Mouse (Mus musculus) hindbrain, embryonic 16.5 days (tissue): ENCODE results near the gene Cap2. TPM values are rescaled to one million over a fixed set of nuclear protein-coding genes. Genes with fewer than 3 reads are reported as not detected.

Experiments used
- ATAC-seq: fragments of 200-750 bp; cut with Nextera tagmentation; 2 replicates; pipeline ENCODE4 v1.8.0; 2017; ENCODE audit warnings: moderate TSS enrichment, moderate library complexity
- H3K27ac ChIP-seq: fragments of 300-500 bp; sonication (generic); 2 replicates; pipeline ENCODE4 v1.5.1; 2014; ENCODE audit warnings: low read depth, mild to moderate bottlenecking, control low read depth, low read length, moderate library complexity
- H3K27me3 ChIP-seq: fragments of 300-500 bp; sonication (generic); replicated peaks from 2 replicates; pipeline ENCODE4 v1.6.1; 2014; ENCODE audit warnings: low read length; ENCODE audit not compliant: control insufficient read depth, insufficient read depth
- H3K36me3 ChIP-seq: fragments of 300-500 bp; sonication (generic); 2 replicates; pipeline ENCODE4 v1.6.1; 2014; ENCODE audit warnings: mild to moderate bottlenecking, low read length, moderate library complexity, mixed read lengths; ENCODE audit not compliant: control insufficient read depth, insufficient read depth
- H3K4me1 ChIP-seq: fragments of 300-500 bp; sonication (generic); 2 replicates; pipeline ENCODE4 v1.6.1; 2014; ENCODE audit warnings: low read depth, low read length; ENCODE audit not compliant: control insufficient read depth, insufficient read depth
- H3K4me2 ChIP-seq: fragments of 300-500 bp; sonication (generic); 2 replicates; pipeline ENCODE4 v1.6.1; 2014; ENCODE audit warnings: mild to moderate bottlenecking, low read length, control low read depth, moderate library complexity
- H3K4me3 ChIP-seq: fragments of 300-500 bp; sonication (generic); 2 replicates; pipeline ENCODE4 v1.5.1; 2014; ENCODE audit warnings: mild to moderate bottlenecking, low read length, control low read depth, moderate library complexity
- H3K9ac ChIP-seq: fragments of 300-500 bp; sonication (generic); 2 replicates; pipeline ENCODE4 v1.6.1; 2014; ENCODE audit warnings: low read depth, mild to moderate bottlenecking, control low read depth, low read length, moderate library complexity
- H3K9me3 ChIP-seq: fragments of 300-500 bp; sonication (generic); 2 replicates; pipeline ENCODE4 v1.6.1; 2014; ENCODE audit warnings: mild to moderate bottlenecking, low read length, moderate library complexity; ENCODE audit not compliant: control insufficient read depth
- WGBS: fragments of 180-500 bp; shearing (Covaris S2); extraction: QIAGEN DNeasy Blood & Tissue Kit; methylation state at CpG from one replicate; pipeline ENCODE4 v1.1.7; 2014; 5-methylcytosine and 5-hydroxymethylcytosine counted together
- polyA plus RNA-seq: library from polyadenylated mRNA; unstranded; fragments of >200 nt; fragmentation: Nextera tagmentation; extraction: Ambion mirVana; gene quantifications from 2 replicates; pipeline ENCODE4 v1.2.1, GENCODE M21; 2015

The Cap2 gene
- 11.2 and 12.9 TPM in 2 replicates for polyA plus RNA-seq

- no peaks in the 10 kb centered on the region for H3K36me3 ChIP-seq
- H3K27me3 ChIP-seq: no peaks in the 10 kb centered on the region
- H3K4me2 ChIP-seq: peak within 1 kb of the TSS; percentile 90
- H3K4me1 ChIP-seq: peaks cover 6% of the 10 kb centered on the region
- peak within 1 kb of the TSS; percentile 77 for H3K9ac ChIP-seq
- ATAC-seq: peak; percentile 82
- no peaks in the 10 kb centered on the region for H3K9me3 ChIP-seq
- peak within 1 kb of the TSS; percentile 52 for H3K4me3 ChIP-seq
- H3K27ac ChIP-seq: peak within 1 kb of the TSS; percentile 57; the same call in 1 of the 2 replicates
- WGBS: under 1% methylated on average over 32 of the region's 42 CpGs
These were observed at the start of gene Cap2 for GRCm38 (mm10) chr13:46501800-46502389. TSS of gene Cap2 (plus strand) at chr13:46501848.

GRCm38 (mm10) chr13:46459546-46459945 lies 42.1 kb upstream of the Cap2 start:
- no peak overlapping the region for H3K27ac ChIP-seq
- ATAC-seq: peak; percentile 69
- no peaks in the 10 kb centered on the region for H3K36me3 ChIP-seq
- H3K27me3 ChIP-seq: no peaks in the 10 kb centered on the region
- no peak overlapping the region for H3K4me3 ChIP-seq
- no peak overlapping the region for H3K9ac ChIP-seq
- H3K4me1 ChIP-seq: no peaks in the 10 kb centered on the region
- H3K4me2 ChIP-seq: no peak overlapping the region
- H3K9me3 ChIP-seq: no peaks in the 10 kb centered on the region
- WGBS: 48% methylated on average over 10 of the region's 10 CpGs

GRCm38 (mm10) chr13:46462280-46462679 lies 39.4 kb upstream of the Cap2 start:
- Histone ChIP-seq H3K9me3 (no peaks in the 10 kb centered on the region), H3K27ac (no peak overlapping the region), H3K4me2 (no peak overlapping the region), H3K4me1 (no peaks in the 10 kb centered on the region), H3K27me3 (no peaks in the 10 kb centered on the region), H3K9ac (no peak overlapping the region), H3K36me3 (no peaks in the 10 kb centered on the region), H3K4me3 (no peak overlapping the region)
- ATAC-seq: no peak
- 93% methylated on average over 4 of the region's 4 CpGs for WGBS

- H3K27me3 ChIP-seq: no peaks in the 10 kb centered on the region
- H3K9me3 ChIP-seq: no peaks in the 10 kb centered on the region
- no peak overlapping the region for H3K9ac ChIP-seq
- no peaks in the 10 kb centered on the region for H3K4me1 ChIP-seq
- H3K4me3 ChIP-seq: no peak overlapping the region
- ATAC-seq: no peak
- 68% methylated on average over 3 of the region's 3 CpGs for WGBS
- no peak overlapping the region for H3K4me2 ChIP-seq
- H3K27ac ChIP-seq: no peak overlapping the region
- no peaks in the 10 kb centered on the region for H3K36me3 ChIP-seq
These were observed 37.9 kb upstream of the Cap2 start for GRCm38 (mm10) chr13:46463764-46464163.

- Histone ChIP-seq H3K4me3 (no peak overlapping the region), H3K9ac (no peak overlapping the region), H3K27me3 (no peaks in the 10 kb centered on the region), H3K27ac (no peak overlapping the region), H3K36me3 (no peaks in the 10 kb centered on the region), H3K9me3 (no peaks in the 10 kb centered on the region), H3K4me2 (no peak overlapping the region), H3K4me1 (no peaks in the 10 kb centered on the region)
- WGBS: 53% methylated on average over 8 of the region's 8 CpGs
- ATAC-seq: no peak
These were observed 33.4 kb upstream of the Cap2 start for GRCm38 (mm10) chr13:46468251-46468650.

- H3K9me3 ChIP-seq: no peaks in the 10 kb centered on the region
- ATAC-seq: no peak
- H3K27ac ChIP-seq: no peak overlapping the region
- H3K4me1 ChIP-seq: no peaks in the 10 kb centered on the region
- H3K36me3 ChIP-seq: no peaks in the 10 kb centered on the region
- no peak overlapping the region for H3K4me2 ChIP-seq
- no peak overlapping the region for H3K9ac ChIP-seq
- 98% methylated on average over 2 of the region's 2 CpGs for WGBS
- H3K4me3 ChIP-seq: no peak overlapping the region
- H3K27me3 ChIP-seq: no peaks in the 10 kb centered on the region
These were observed 32.1 kb upstream of the Cap2 start for GRCm38 (mm10) chr13:46469536-46469935.

GRCm38 (mm10) chr13:46481271-46481670 lies 20.4 kb upstream of the Cap2 start:
- Histone ChIP-seq H3K36me3 (no peaks in the 10 kb centered on the region), H3K4me3 (no peak overlapping the region), H3K9ac (no peak overlapping the region), H3K9me3 (no peaks in the 10 kb centered on the region), H3K4me1 (no peaks in the 10 kb centered on the region), H3K27ac (no peak overlapping the region), H3K27me3 (no peaks in the 10 kb centered on the region), H3K4me2 (no peak overlapping the region)
- 69% methylated on average over 3 of the region's 3 CpGs for WGBS
- no peak for ATAC-seq

GRCm38 (mm10) chr13:46485605-46486004 lies 16.0 kb upstream of the Cap2 start:
- H3K4me2 ChIP-seq: no peak overlapping the region
- no peak overlapping the region for H3K4me3 ChIP-seq
- H3K27me3 ChIP-seq: no peaks in the 10 kb centered on the region
- no peaks in the 10 kb centered on the region for H3K4me1 ChIP-seq
- H3K27ac ChIP-seq: no peak overlapping the region
- H3K36me3 ChIP-seq: no peaks in the 10 kb centered on the region
- H3K9ac ChIP-seq: no peak overlapping the region
- 89% methylated on average over 3 of the region's 3 CpGs for WGBS
- no peaks in the 10 kb centered on the region for H3K9me3 ChIP-seq
- no peak for ATAC-seq

- H3K9me3 ChIP-seq: no peaks in the 10 kb centered on the region
- H3K27ac ChIP-seq: no peak overlapping the region
- ATAC-seq: no peak
- no peak overlapping the region for H3K4me3 ChIP-seq
- H3K4me2 ChIP-seq: no peak overlapping the region
- no peaks in the 10 kb centered on the region for H3K4me1 ChIP-seq
- 64% methylated on average over 4 of the region's 4 CpGs for WGBS
- H3K27me3 ChIP-seq: no peaks in the 10 kb centered on the region
- H3K9ac ChIP-seq: no peak overlapping the region
- no peaks in the 10 kb centered on the region for H3K36me3 ChIP-seq
These were observed 13.5 kb upstream of the Cap2 start for GRCm38 (mm10) chr13:46488166-46488565.
